Mouse (Mus musculus) hindbrain, embryonic 12.5 days (tissue): ENCODE results near the gene Micu1. TPM values are rescaled to one million over a fixed set of nuclear protein-coding genes. Genes with fewer than 3 reads are reported as not detected.

ENCODE experiments used
- ATAC-seq: fragments of 200-750 bp; cut with Nextera tagmentation; 2 replicates; pipeline ENCODE4 v1.8.0; 2017; ENCODE audit warnings: moderate TSS enrichment; ENCODE audit not compliant: low FRiP score
- H3K27ac ChIP-seq: fragments of 300-500 bp; sonication (generic); 2 replicates; pipeline ENCODE4 v1.5.1; 2016; ENCODE audit warnings: mild to moderate bottlenecking
- H3K27me3 ChIP-seq: fragments of 300-500 bp; sonication (generic); 2 replicates; pipeline ENCODE4 v1.6.1; 2016; ENCODE audit warnings: mild to moderate bottlenecking
- H3K36me3 ChIP-seq: fragments of 300-500 bp; sonication (generic); 2 replicates; pipeline ENCODE4 v1.6.1; 2016; ENCODE audit warnings: mild to moderate bottlenecking
- H3K4me1 ChIP-seq: fragments of 300-500 bp; sonication (generic); 2 replicates; pipeline ENCODE4 v1.6.1; 2016
- H3K4me2 ChIP-seq: fragments of 300-500 bp; sonication (generic); replicated peaks from 2 replicates; pipeline ENCODE4 v1.6.1; 2016; ENCODE audit warnings: mild to moderate bottlenecking
- H3K4me3 ChIP-seq: fragments of 300-500 bp; sonication (generic); 2 replicates; pipeline ENCODE4 v1.5.1; 2016; ENCODE audit warnings: mild to moderate bottlenecking
- H3K9ac ChIP-seq: fragments of 300-500 bp; sonication (generic); 2 replicates; pipeline ENCODE4 v1.6.1; 2016; ENCODE audit warnings: mild to moderate bottlenecking, moderate library complexity
- H3K9me3 ChIP-seq: fragments of 300-500 bp; sonication (generic); replicated peaks from 2 replicates; pipeline ENCODE4 v1.6.1; 2016; ENCODE audit warnings: mild to moderate bottlenecking
- WGBS: fragments of 180-500 bp; shearing (Covaris S2); methylation state at CpG from one replicate; pipeline ENCODE4 v1.1.7; 2016; 5-methylcytosine and 5-hydroxymethylcytosine counted together
- polyA plus RNA-seq: library from polyadenylated mRNA; unstranded; fragments of >200 nt; fragmentation: Nextera tagmentation; extraction: Ambion mirVana; gene quantifications from 2 replicates; pipeline ENCODE4 v1.2.1, GENCODE M21; 2016

Gene Micu1
- polyA plus RNA-seq, 1 experiment from 2014 or later, result 75.8 TPM

DNA sequence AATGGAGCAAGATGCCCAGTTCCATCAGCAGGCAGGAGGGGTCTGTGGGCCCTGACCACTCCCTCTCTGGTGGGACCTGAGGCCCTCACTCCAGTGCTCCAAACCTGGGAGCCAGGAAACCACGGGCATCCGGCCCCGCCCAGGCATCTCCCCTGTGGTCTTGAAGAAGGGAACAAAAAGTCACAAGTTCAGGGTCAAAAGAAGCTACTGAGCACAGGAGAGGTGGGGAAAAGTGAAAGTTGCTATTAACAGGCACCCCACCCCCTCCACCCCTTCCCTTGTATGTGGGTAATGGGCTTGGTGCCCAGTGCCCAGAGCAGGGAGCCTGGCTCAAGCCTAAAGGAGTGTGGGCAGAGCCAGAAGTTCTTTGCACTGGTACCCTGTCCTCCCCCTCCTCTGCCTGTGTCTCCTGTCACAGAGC is 194.6 kb downstream of the Micu1 start:
- Histone ChIP-seq H3K4me2 (peak overlapping the region; percentile 35), H3K36me3 (peaks cover 34% of the 10 kb centered on the region), H3K4me3 (no peak overlapping the region), H3K9me3 (no peaks in the 10 kb centered on the region), H3K4me1 (peaks cover 72% of the 10 kb centered on the region), H3K27ac (peak overlapping the region; percentile 99), H3K27me3 (no peaks in the 10 kb centered on the region), H3K9ac (peak overlapping the region; percentile 55)
- 44% methylated on average over 3 of the region's 3 CpGs for WGBS
- peak; percentile 4; the same call in 1 of the 2 replicates for ATAC-seq

DNA sequence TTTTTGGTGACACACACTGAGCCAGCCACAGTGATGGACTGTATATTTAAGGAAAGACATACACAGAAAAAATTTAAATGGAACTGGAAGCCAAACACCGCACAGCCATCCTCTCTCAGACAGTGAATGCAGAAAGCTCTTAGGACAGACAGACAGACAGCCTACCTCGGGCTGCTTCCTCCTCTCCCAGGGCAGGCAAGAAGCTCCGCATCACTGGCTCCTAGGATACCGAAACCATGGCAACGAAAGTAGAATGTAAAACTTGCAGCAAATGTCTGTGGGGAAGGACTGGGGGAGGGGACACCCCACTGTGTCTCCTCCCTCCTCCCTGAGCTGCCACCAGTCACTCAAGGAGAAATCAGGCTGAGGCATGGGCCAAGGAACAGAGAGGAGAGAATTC is 195.2 kb downstream of the Micu1 start:
- H3K9me3 ChIP-seq, result no peaks in the 10 kb centered on the region
- H3K4me2 ChIP-seq, result peak overlapping the region; percentile 35
- H3K9ac ChIP-seq, result peak overlapping the region; percentile 55
- H3K27me3 ChIP-seq, result no peaks in the 10 kb centered on the region
- H3K36me3 ChIP-seq, result peaks cover 29% of the 10 kb centered on the region
- peak; percentile 17 for ATAC-seq
- peak overlapping the region; percentile 6; the same call in 1 of the 2 replicates for H3K4me3 ChIP-seq
- H3K4me1 ChIP-seq, result peaks cover 78% of the 10 kb centered on the region
- 13% methylated on average over 5 of the region's 5 CpGs for WGBS
- H3K27ac ChIP-seq, result peak overlapping the region; percentile 99

DNA sequence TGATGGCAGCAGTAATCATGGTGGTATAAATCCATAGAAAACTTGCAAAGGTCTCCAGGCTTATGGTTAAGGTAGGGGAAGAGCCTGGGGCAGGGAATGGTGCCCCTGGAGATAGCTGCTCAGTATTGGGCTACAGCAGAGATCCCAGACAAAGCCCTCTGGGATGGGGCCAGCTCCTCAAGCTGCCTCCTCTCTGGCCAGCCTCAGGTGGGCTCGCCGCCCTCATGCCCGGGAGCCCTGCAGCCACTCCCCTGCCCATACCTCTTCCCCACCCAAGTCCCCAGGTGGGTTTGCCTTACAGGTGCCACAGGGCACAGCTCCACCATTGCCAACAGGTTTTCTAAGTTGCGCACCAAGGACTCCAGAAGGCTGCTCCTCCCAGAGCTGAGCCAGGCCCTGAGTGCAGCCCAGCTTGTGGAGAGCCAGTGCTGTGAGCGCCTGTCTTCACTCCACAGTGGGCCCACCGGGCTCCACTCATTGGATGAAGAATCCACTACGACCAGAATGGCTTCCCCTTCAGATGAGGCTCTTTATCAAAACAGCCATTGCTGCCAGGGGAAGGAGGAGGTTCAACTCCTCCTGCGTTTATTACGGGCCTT is 196.0 kb downstream of the Micu1 start:
- Histone ChIP-seq H3K27me3 (no peaks in the 10 kb centered on the region), H3K9ac (peak overlapping the region; percentile 47), H3K4me2 (peak overlapping the region; percentile 11; the same call in 1 of the 2 replicates), H3K27ac (peak overlapping the region; percentile 99), H3K36me3 (peaks cover 24% of the 10 kb centered on the region), H3K4me1 (peaks cover 83% of the 10 kb centered on the region), H3K9me3 (no peaks in the 10 kb centered on the region), H3K4me3 (no peak overlapping the region)
- WGBS, result 52% methylated on average over 9 of the region's 9 CpGs
- no peak for ATAC-seq

DNA sequence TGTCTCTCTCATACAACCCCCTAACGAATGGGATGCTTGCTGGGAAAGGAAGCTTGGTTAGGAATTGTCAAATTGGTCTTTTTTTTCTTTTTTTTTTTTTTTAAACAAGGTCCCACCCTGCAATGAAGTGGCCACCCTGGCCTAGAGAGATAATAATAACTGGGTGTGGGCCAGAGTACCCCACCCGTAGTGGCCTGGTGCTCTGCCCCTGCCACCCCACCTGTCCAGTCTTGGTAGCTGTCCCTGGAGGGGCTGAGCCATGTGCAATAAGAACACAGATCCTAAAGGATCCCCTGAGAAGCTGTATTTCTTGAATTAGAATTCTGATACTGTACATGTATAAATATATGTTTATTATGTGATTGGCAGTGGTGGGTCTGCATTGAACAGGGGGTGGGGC is 196.7 kb downstream of the Micu1 start:
- Histone ChIP-seq H3K27ac (peak overlapping the region; percentile 99), H3K9me3 (no peaks in the 10 kb centered on the region), H3K4me3 (no peak overlapping the region), H3K9ac (peak overlapping the region; percentile 49), H3K4me2 (peak overlapping the region; percentile 32), H3K4me1 (peaks cover 89% of the 10 kb centered on the region), H3K36me3 (peaks cover 24% of the 10 kb centered on the region), H3K27me3 (no peaks in the 10 kb centered on the region)
- WGBS, result 34% methylated on average over 2 of the region's 2 CpGs
- ATAC-seq, result peak; percentile 2; the same call in 1 of the 2 replicates

DNA sequence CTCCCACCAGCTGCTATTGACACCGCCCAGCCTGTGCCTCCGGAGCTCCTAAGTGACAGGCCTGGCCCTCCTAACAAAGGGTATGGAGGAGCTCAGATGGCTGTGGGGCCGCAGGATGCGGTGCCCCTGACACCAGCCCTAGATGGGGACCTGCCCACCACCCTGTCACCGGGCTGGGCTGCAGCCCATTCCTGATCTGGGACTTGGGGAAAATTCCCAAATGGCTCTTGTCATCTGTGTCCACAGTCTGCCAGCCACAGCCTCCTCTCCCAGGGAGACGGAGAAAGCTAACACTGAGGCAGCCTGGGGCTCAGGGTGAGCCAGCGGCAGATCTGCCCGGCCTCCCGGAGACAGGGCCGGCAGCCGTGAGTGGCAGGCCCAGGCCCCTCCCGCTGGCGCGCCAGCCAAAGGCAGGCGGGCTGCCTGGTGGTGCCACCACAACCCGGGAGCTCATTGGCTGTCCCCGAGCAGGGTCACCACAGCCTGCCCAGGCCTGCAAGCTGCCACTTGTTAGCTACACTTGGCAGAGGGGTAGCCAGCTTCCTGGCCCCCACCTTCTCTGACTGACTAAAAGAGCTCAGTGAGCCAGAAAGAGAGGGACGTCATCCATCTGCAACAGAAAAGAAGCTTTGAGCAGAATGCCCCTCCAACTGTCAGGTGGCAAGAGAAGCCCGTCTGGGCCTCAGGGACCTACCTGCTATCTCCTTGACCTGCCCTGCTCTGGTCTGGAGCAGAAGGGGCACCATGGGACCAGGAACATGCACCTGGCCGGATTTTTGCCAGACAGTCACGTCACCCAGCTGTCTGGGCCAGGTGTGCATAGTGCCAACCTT is 197.3 kb downstream of the Micu1 start:
- 4% methylated on average over 21 of the region's 21 CpGs for WGBS
- Histone ChIP-seq H3K9ac (peak overlapping the region; percentile 49), H3K4me3 (no peak overlapping the region), H3K27ac (peak overlapping the region; percentile 99), H3K4me2 (peak overlapping the region; percentile 32), H3K9me3 (no peaks in the 10 kb centered on the region), H3K27me3 (no peaks in the 10 kb centered on the region), H3K4me1 (peaks cover 87% of the 10 kb centered on the region), H3K36me3 (peaks cover 18% of the 10 kb centered on the region)
- ATAC-seq, result peak; percentile 91

DNA sequence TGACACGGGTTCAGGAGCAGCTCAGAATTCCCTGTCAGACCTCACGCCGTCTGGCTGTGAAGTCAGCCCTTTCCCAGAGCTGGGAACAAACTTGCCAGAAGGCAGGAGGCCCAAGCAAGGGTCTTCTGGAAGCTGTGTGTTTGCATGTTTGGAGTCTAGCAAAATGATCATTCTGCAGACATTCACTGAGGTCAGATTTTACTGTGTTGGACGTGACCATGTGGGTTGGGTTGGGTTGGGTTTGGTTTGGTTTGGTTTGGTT is 197.8 kb downstream of the Micu1 start:
- Histone ChIP-seq H3K27me3 (no peaks in the 10 kb centered on the region), H3K4me2 (peak overlapping the region; percentile 32), H3K4me3 (no peak overlapping the region), H3K27ac (peak overlapping the region; percentile 99), H3K4me1 (peaks cover 82% of the 10 kb centered on the region), H3K9me3 (no peaks in the 10 kb centered on the region), H3K36me3 (peaks cover 14% of the 10 kb centered on the region), H3K9ac (no peak overlapping the region)
- 26% methylated on average over 4 of the region's 4 CpGs for WGBS
- no peak for ATAC-seq

DNA sequence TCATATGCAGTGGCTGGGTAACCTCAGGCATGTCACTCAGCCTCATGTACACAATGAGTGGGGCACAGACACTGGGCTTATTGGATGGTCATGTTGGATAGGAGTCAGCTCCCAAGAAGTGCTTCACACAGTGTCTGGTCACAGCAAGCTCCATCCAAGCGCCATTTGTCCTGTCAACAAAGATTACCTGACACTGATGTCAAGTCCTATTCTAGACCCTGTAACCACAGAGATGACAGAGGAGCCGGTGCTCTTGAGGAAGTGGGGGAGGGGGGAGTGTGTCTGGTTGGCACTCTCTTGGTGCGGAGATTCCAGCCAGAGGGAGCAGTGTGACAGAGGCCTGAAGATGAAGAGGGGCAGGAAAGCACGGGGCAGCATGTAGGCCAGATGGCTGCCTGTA is 198.7 kb downstream of the Micu1 start:
- Histone ChIP-seq H3K4me3 (no peak overlapping the region), H3K4me1 (peaks cover 78% of the 10 kb centered on the region), H3K4me2 (no peak overlapping the region), H3K27ac (peak overlapping the region; percentile 99), H3K9ac (no peak overlapping the region), H3K9me3 (no peaks in the 10 kb centered on the region), H3K36me3 (peaks cover 6% of the 10 kb centered on the region; the same call in 1 of the 2 replicates), H3K27me3 (no peaks in the 10 kb centered on the region)
- no peak for ATAC-seq
- WGBS, result 43% methylated on average over 4 of the region's 4 CpGs

DNA sequence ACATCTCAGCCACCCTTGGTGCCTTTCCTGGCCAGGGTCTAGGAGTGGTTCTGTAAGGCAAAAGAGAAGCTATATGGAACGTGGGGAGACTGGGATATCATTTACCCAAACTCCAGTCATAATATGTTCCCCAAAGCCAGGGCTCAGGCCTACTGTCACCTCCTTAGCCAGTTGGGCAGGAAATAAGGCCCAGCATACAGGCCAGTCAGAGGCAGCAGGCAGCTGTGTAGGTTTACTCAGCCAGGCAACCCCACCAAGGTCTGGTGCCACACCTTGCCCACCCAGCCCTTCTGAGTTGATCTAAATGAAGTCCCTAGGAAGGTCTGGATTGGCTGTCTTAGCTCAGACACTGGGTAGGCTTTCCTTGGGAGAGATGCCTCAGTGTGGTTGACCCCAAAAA is 199.2 kb downstream of the Micu1 start:
- Histone ChIP-seq H3K27ac (peak overlapping the region; percentile 99), H3K9me3 (no peaks in the 10 kb centered on the region), H3K4me2 (no peak overlapping the region), H3K4me3 (no peak overlapping the region), H3K4me1 (peaks cover 74% of the 10 kb centered on the region), H3K36me3 (0 out of 2 replicates have a peak, but pooled peaks cover 1% of the 10 kb centered on the region), H3K27me3 (no peaks in the 10 kb centered on the region), H3K9ac (no peak overlapping the region)
- no peak for ATAC-seq
- 100% methylated on average over 1 of the region's 1 CpGs for WGBS

DNA sequence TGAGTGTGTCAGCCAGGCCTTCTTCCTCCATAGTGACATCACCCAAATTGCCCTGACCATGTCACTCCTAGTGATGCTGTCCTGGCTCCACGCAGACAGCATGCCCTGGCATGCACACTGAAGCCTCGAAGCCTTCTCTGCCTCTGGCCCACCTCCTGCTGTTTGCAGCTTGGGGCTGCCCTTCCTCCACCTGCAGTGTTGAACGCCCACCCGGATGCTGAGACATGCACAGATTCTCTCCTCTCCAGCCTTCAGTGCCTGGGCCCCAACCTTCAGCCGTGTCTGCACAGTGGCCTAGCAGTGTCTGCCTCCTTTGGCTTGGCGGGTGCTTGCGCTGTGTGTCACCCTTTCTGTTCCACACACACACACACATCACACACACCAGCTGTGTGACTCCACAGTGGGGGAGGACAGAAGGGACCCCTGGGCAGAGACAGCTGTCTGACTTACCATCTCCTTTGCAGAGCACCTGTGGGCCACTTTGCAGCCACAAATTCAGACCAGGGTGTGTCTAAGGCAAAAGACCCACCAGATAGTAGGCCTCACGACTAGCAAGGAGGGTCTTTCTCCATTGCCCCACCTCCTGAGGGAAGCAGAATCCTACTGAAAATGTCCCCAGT is 199.8 kb downstream of the Micu1 start:
- no peak for ATAC-seq

DNA sequence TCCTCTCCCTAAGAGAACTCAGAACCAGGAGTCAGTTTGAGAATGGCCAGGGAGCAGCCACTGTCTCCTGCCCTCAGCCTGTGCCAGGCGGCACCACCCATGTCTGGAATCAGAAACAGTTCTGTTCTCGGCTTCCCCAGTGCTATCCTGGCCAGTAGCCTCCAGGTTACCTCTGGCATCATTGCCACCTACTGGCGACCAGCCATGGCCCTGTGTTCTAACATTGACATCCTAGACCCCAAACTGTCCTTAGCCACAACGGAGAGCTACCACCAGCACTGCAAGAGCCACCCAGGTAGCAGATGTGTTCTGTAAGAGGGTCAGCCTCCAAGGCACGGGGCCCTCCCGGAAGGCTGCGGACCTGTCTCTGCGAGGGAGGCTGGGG is 200.3 kb downstream of the Micu1 start:
- Histone ChIP-seq H3K4me2 (no peak overlapping the region), H3K9ac (peak overlapping the region; percentile 9; the same call in 1 of the 2 replicates), H3K27me3 (no peaks in the 10 kb centered on the region), H3K4me1 (peaks cover 69% of the 10 kb centered on the region), H3K9me3 (no peaks in the 10 kb centered on the region), H3K36me3 (no peaks in the 10 kb centered on the region), H3K27ac (peak overlapping the region; percentile 99), H3K4me3 (no peak overlapping the region)
- 62% methylated on average over 8 of the region's 8 CpGs for WGBS
- no peak for ATAC-seq

More for the DNA sequence above, 199.8 kb downstream of the Micu1 start:
- H3K4me2 ChIP-seq, result no peak overlapping the region
- 0 out of 2 replicates have a peak overlapping the region, but pooled peaks have one; percentile 9 for H3K9ac ChIP-seq
- WGBS, result 67% methylated on average over 8 of the region's 8 CpGs
- H3K4me3 ChIP-seq, result no peak overlapping the region
- H3K36me3 ChIP-seq, result no peaks in the 10 kb centered on the region
- no peaks in the 10 kb centered on the region for H3K9me3 ChIP-seq
- H3K27me3 ChIP-seq, result no peaks in the 10 kb centered on the region
- peaks cover 69% of the 10 kb centered on the region for H3K4me1 ChIP-seq
- peak overlapping the region; percentile 99 for H3K27ac ChIP-seq

DNA sequence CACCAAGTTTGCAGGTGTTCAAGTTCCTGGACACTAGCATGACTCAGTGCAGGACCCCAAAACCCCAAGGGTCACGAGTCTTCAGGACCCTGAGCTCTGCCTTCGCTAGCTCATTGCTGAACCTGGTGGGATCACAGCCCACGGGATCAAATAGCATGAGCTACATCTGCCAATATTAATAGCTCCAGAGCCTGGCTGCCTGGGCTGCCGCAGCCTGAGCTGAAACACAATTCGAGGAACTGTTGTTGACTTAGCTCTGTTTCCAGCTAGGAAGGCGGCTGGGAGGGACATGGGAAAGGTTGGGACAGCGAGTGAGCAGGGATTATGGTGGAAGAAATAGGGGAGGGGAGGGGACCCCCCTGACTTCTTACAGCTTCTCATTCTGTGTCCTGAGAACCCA is 200.9 kb downstream of the Micu1 start:
- ATAC-seq, result no peak
- peak overlapping the region; percentile 99 for H3K27ac ChIP-seq
- peaks cover 69% of the 10 kb centered on the region for H3K4me1 ChIP-seq
- H3K9me3 ChIP-seq, result no peaks in the 10 kb centered on the region
- no peak overlapping the region for H3K4me2 ChIP-seq
- H3K4me3 ChIP-seq, result no peak overlapping the region
- 47% methylated on average over 7 of the region's 7 CpGs for WGBS
- H3K9ac ChIP-seq, result 0 out of 2 replicates have a peak overlapping the region, but pooled peaks have one; percentile 42
- H3K36me3 ChIP-seq, result no peaks in the 10 kb centered on the region
- no peaks in the 10 kb centered on the region for H3K27me3 ChIP-seq

DNA sequence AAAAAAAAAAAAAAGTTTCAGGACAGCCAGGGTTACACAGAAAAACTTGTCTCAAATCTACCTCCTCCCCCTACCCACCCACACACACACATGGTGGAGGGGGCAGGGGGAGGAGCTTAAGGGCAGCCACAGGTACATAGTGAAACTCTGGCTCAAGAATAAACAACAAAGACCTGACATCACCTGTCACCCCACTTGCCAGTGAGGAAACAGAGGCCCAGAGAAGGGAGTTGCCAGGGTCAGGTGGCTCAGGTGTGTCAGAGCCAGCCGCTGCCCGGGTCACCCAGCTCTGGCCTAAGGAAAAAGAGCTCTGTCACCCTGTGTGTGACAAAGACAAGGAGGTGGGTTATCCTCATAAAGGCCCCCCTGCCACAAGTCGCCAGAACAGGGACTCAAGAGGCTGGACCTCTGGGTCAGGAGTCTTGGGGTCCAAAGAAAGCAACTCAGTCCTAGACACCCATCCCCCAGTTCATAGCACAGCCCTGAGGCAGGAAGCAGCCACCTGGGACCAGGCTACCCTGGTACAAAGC is 204.9 kb downstream of the Micu1 start:
- Histone ChIP-seq H3K4me3 (no peak overlapping the region), H3K36me3 (no peaks in the 10 kb centered on the region), H3K9me3 (no peaks in the 10 kb centered on the region), H3K9ac (no peak overlapping the region; the same call in 1 of the 2 replicates), H3K27ac (0 out of 2 replicates have a peak overlapping the region, but pooled peaks have one; percentile 40), H3K4me2 (no peak overlapping the region), H3K4me1 (peaks cover 56% of the 10 kb centered on the region), H3K27me3 (no peaks in the 10 kb centered on the region)
- peak; percentile 15; the same call in 1 of the 2 replicates for ATAC-seq
- WGBS, result 52% methylated on average over 3 of the region's 3 CpGs
